Mouse (Mus musculus): ENCODE data around the gene Cdc42ep1. TPM values are rescaled to one million over a fixed set of nuclear protein-coding genes. Genes with fewer than 3 reads are reported as not detected.

Cdc42ep1 gene
- total RNA-seq, 2 experiments from 2014 or later = 6.5 to 11.0 TPM

DNA sequence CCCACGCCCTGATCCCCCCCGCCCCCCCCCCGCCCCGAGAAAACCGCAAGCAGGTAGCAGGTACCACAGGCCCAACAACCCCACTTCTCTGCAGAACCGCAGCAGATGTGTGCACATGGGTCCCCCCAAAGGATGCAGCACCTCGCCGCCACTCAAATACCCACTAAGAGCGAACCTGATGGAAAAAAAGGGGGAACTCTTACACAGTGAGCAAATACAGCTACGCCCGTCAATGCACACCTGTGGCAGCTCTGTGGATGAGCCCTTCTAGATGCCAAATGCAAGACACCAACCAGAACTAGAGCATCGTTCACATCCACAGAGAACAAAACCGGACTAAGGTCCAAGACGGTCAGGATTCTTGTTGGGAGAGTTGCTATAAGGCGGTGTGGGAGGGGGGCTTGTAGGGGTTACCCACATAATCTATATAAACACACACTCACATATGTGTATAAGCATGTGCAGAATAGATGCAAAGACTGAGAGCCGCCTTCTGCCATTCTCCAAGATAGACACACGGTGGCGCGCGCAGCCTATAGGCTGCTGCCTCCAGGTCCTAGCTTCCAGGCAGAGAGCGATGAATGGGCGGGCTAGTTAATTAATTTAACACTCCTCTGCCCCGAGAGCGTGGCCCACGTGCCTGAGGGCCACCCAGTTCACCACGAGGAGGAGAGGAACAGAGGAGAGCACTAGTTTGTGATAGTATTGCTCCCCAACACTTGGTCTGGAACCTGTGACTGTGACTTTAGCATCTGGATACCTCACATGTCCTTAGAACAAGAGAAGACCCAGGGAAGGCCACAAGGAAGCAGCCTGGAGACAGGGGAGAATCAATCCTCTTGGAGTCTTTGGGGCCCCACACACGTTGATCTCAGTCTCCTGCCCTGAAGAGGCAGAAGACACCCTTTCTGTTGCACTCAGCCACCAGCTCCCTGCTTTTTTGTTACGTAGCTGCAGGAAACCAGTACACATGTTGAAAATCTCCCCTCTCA is 15.9 kb upstream of the Cdc42ep1 start:
- intact Hi-C loops (cut with DNase I) = loop anchor here (1.0 to 5.0 kb wide), 2 partner anchors 22 to 46 kb away; no protein-coding TSS in a partner anchor
- peak; percentile 67 to 76 for DNase-seq (ENCODE audit: low spot score in 2 of 2)

DNA sequence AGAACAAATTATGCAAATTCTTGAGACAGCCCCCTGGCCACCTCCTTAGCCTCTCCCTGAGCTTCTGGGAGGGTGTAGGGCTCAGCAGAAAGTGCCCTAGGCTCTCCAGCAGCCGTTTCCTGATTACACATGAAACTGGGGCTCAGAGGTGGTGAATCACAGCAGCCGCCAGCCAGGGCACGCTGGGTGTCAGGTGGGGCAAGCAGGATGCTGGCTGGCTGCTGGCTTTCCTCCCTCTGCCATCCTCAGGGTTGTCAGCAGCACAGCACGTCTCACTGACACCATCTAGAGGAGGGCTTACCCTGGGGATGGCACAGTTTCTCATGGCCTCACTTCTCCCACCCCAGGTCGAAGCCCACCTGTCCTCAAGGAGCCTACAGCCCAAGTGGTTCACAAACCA is 14.1 kb upstream of the Cdc42ep1 start:
- intact Hi-C loops (cut with DNase I) = loop anchor here (5.0 kb wide), 1 partner anchor 44 kb away; no protein-coding TSS in a partner anchor
- no peak for DNase-seq (ENCODE audit: low spot score in 2 of 2)

- intact Hi-C loops (cut with DNase I) = loop anchor here (5.0 kb wide), 1 partner anchor 43 kb away; no protein-coding TSS in a partner anchor
- DNase-seq (ENCODE audit: low spot score in 2 of 2) = no peak
Observed at GRCm38 (mm10) chr15:78829636-78830035, 12.8 kb upstream of the Cdc42ep1 start.

- intact Hi-C loops (cut with DNase I) = no loop called here
- DNase-seq (ENCODE audit: low spot score in 2 of 2) = no peak
Observed at GRCm38 (mm10) chr15:78830742-78831719, 11.4 kb upstream of the Cdc42ep1 start.

GRCm38 (mm10) chr15:78831720-78832657 is 10.4 kb upstream of the Cdc42ep1 start:
- intact Hi-C loops (cut with DNase I) = no loop called here
- no peak for DNase-seq (ENCODE audit: low spot score in 2 of 2)

GRCm38 (mm10) chr15:78832701-78833123 is 9.7 kb upstream of the Cdc42ep1 start:
- DNase-seq (ENCODE audit: low spot score in 2 of 2) = peak; percentile 71 to 77
- intact Hi-C loops (cut with DNase I) = no loop called here

DNA sequence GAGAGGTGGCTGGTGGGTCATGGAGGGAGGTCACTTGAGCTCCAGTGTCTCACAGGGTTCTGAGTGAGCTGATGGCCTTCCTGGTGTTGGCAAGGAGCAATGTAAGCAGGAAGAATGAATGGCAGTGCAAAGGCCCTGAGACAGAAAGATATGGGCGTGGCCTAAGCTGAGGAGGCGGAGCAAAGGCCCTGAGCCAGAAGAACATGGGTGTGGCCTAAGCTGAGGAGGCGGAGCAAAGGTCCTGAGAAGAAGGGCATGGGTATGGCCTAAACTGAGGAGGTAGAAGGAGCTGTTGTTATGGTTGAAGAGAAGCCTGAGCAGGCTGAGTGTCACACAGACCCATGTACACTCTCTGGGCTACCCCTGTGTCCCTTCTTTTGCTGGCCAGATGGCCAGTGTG is 8.8 kb upstream of the Cdc42ep1 start:
- intact Hi-C loops (cut with DNase I) = no loop called here

GRCm38 (mm10) chr15:78834233-78835005 is 8.0 kb upstream of the Cdc42ep1 start:
- intact Hi-C loops (cut with DNase I) = no loop called here
- DNase-seq (ENCODE audit: low spot score in 2 of 2) = no peak

More for the DNA sequence above, 8.8 kb upstream of the Cdc42ep1 start:
- DNase-seq (ENCODE audit: low spot score in 2 of 2) = no peak

DNA sequence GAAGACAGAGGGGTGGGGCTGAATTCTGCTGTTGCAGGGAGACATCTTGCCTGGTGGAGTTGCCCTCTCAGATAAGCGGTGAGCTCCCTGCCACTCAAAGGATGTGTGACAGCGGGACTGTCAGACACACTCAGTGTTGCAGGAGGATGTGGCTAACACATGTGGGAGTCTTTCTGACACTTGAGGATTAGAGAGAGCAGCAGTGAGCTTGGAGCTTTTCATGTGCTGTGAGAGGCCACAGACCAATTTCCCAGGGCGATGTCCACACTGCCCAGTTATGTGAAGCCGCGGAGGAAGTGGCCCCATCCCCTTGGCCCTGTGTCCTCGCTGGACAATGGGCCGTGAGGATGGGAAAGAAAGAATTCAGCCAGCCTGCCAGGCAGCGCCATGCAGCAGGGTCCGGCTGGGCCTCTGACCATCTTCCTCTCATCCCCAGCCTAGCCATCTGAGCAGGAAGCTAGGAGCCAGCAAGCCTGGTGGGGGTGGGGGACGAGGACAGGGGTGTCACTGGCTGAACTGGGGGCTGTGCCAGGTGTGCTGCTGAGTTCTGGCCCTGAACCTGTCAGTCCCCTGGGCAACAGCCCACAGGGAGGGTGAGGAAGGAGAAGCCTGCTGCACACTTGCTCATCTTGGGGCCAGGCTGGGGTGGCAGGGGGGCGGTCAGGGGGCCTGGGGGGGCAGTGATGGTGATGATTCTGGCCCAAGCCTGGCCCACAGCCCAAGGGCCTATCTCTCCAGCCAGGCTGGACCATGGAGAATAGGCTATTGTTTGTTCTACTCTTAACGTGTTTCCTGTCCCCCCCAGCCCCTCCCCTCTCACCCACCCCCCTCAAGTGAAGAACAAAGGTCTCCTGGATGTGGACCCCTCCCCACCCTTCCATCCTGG is 7.0 kb upstream of the Cdc42ep1 start:
- intact Hi-C loops (cut with DNase I) = no loop called here

GRCm38 (mm10) chr15:78836086-78836621 is 6.3 kb upstream of the Cdc42ep1 start:
- intact Hi-C loops (cut with DNase I) = no loop called here
- no peak for DNase-seq (ENCODE audit: low spot score in 2 of 2)

More for the DNA sequence above, 7.0 kb upstream of the Cdc42ep1 start:
- DNase-seq (ENCODE audit: low spot score in 2 of 2) = no peak

DNA sequence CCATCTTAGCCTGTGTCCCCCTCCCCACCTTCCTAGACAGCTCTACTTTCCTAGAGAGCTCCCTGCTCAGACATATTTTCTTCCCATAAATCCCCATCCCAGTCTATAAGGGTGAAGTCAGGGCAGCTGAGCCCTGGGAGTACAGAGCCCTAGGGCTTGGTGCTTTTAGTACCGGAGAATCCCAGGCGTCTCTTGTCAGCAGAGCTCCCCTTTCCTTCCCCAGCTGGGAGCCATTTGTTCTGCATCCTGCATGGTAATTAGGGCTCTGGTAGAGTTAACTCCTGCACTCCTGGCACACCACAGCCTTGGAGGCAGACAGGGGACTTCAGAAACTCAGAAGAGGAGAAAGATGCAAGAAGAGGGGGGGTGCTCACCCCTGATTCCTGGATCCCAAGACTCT is 2.7 kb upstream of the Cdc42ep1 start:
- intact Hi-C loops (cut with DNase I) = no loop called here

GRCm38 (mm10) chr15:78840241-78840640 is 2.2 kb upstream of the Cdc42ep1 start:
- intact Hi-C loops (cut with DNase I) = no loop called here
- no peak for DNase-seq (ENCODE audit: low spot score in 2 of 2)

More for the DNA sequence above, 2.7 kb upstream of the Cdc42ep1 start:
- DNase-seq (ENCODE audit: low spot score in 2 of 2) = no peak

GRCm38 (mm10) chr15:78840751-78841150 is 1.7 kb upstream of the Cdc42ep1 start:
- no peak for DNase-seq (ENCODE audit: low spot score in 2 of 2)
- intact Hi-C loops (cut with DNase I) = no loop called here

- DNase-seq (ENCODE audit: low spot score in 2 of 2) = no peak
- intact Hi-C loops (cut with DNase I) = no loop called here
Observed at GRCm38 (mm10) chr15:78841161-78841790, 1.1 kb upstream of the Cdc42ep1 start.

DNA sequence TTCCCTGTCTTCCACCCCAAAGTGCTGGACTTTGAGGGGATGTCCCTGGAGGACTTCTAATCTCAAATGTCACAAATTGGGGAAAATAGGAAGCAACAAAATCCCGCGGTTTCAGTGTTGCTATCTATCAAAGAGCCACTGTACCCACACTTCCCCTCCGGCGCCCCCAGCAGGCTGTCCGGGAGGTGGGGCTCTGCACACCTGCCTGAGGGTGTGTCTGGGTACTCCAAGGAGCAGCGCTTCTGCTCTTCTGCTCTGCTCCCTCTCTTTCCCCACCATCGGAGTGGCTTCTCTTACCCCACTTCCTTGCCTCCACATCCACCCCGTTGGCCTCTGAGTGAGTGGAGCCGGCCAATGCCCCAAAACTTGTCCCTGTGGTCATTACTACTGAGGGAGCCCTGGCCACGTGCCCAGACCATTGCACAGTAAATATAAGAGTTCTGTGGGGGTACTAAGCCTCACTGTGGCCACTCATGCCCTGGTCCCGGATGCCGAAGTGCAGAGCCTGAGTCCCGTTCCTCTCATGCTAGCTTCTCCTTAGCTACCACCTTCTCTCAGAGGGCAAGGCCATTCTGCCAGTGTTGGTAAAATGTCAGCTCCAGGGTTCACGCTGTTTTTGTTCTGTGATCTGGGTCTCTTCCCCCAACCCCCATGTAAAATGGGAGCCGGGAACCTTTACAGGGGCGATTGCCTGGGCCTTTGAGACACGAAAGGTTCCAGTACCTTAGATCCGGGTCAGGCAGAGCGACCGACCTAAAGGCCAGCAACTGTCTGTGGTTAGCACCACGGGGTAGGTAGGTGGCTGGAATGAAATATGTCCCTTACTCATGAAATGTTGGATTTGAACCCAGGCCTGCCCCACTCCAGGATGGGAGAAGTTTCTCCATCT is 1.4 kb downstream of the Cdc42ep1 start:
- no peak for DNase-seq (ENCODE audit: low spot score in 2 of 2)
- intact Hi-C loops (cut with DNase I) = no loop called here
